Mouse (Mus musculus) gastrocnemius, postnatal 25 days (tissue): ENCODE data around the gene Patj. TPM values are rescaled to one million over a fixed set of nuclear protein-coding genes. Genes with fewer than 3 reads are reported as not detected.

ENCODE experiments used
- DNase-seq: peaks from one replicate; pipeline ENCODE4 v3.0.0; 2022
- total RNA-seq, 2 experiments: library from RNA; stranded (reverse); gene quantifications; 1 replicate in 1 of 2; 2 replicates in 1 of 2; pipeline ENCODE4 v1.2.3; 2021

Patj gene
- total RNA-seq, 2 experiments from 2014 or later, result 1.6 to 2.6 TPM

DNA sequence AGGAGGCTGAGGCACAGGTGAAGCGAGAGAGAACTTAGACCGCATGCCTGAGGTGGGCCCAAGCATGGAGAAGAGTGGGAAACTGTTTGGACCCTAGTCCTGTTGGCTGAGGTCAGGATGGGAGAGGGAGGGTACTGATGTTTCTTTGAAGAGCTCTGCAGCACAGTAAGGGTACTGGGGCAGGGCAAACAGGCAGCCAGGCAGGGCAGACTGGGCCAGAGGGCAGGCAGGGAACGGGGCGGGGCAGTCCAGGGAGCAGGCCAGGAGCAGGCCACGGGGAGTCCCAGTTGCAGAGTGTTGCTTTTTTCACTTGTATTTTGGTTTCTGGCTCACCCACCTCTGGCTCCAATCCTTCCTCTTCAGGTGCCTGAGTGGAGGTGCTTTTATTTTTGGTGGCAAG, 114.4 kb downstream of the Patj start:
- DNase-seq, result no peak

GRCm38 (mm10) chr4:98511296-98511695, 115.7 kb downstream of the Patj start:
- DNase-seq, result no peak

DNA sequence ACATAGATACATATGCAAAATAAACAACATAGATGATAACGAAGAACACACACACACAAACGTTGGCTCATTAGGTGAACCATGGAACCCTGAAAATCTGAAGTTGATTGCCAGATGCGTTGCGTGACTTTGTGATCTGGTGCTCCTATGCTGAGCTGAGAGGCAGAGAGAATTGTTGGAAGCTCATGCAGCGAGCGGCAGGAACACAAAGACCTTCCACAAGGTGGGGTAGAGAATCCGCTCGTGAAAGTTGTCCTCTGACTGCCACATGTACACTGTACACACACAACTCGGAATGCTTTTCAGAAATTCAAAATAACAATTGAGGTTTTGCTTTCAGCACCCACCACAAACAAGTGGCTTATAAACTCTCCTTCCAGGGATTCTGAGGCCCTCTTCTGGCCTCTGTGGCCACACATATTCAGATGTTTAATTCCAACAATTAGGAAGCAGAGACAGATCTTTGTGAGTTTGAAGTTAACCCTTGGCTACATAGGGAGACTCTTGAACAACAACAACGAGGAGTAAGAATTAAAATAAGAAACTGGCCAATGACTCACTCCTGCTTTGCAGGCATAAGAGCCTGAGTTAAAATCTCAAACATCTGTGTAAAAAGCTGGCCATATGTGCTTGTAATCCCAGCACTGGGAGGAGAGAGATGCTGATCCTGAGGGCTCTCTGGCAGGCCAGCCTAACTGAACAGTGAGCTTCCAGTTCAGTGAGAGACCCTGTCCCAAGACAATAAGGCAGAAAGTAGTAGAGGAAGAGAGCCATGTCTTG, 116.6 kb downstream of the Patj start:
- no peak for DNase-seq

- no peak for DNase-seq
These were observed 124.9 kb downstream of the Patj start for GRCm38 (mm10) chr4:98520492-98520891.

DNA sequence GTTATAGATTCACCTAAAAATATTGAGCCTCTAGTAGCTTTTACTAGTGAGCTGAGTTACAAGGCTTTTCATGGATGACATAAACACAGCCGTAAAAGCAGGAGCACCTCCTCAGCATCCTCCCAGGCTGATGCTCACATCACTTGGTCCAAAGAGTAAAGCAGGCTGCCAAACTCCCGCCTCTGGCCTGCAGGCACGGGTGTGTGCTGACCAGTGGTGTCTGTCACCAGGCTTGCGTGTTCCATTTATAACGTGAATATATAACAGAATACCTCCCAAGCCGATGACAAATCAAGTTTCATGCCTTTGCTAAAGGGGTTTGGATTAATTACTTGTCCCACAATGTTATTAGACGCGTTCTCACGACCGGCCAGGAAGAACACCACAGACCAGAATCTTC, 128.9 kb downstream of the Patj start:
- no peak for DNase-seq

- no peak for DNase-seq
These were observed 139.9 kb downstream of the Patj start for GRCm38 (mm10) chr4:98535446-98535845.

- DNase-seq, result no peak
These were observed 146.0 kb downstream of the Patj start for GRCm38 (mm10) chr4:98541591-98541990.

GRCm38 (mm10) chr4:98543001-98543400, 147.4 kb downstream of the Patj start:
- no peak for DNase-seq

DNA sequence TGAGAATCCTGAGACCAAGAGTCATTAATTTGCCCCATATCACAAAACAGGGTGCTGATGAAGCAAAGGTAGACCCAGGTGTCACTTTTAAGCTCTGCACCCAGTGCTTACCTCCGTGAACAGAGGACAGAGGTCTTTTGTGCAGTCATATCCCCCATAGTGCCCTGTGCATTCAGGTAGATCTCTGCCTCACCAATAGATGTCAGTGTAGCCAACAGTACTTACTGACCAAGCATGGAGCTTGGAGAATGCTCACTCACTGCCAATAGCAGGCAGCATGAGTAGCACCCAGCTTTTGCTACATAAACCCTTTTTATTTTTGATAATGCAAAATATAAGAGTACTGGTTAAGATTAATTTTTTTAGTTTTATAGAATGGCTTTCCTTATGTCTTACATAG, 149.8 kb downstream of the Patj start:
- no peak for DNase-seq

GRCm38 (mm10) chr4:98546456-98547176, 151.0 kb downstream of the Patj start:
- DNase-seq, result no peak

DNA sequence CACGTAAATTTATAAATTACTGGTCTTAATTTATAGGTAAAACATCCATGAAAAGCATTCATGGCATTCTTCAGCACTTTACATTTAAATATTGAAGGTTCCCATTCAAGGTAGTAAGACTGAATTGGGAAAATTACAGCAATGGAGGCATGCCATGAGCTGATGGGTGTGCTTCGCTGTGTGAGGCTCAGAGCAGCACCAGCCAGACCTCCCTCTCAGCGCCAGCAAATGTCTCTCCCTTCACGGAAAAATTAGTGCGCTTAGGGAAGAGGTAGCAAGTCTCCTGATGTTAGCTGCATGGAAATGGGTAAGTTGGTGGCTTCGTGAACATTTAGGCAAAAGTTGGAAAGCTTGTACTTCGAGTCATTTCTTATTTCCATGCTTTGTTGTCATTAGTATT, 153.9 kb downstream of the Patj start:
- no peak for DNase-seq

DNA sequence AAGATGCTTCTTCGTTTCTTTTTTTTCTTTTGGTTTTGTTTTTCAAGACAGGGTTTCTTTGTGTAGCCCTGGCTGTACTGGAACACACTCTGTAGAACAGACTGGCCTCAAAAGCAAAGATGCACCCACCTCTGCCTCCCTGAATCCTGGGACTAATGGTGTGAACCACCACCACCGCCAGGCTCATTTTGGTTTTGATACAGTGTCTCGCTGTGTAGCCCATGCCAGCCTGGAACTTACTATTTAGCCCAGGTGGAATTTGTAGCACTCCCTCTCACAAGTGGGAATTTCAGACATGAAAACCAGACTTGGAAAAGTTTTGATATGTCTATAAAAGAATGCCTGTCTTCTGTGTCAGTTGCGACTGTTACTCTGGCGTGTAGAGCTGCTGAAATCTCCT, 154.5 kb downstream of the Patj start:
- DNase-seq, result no peak

- no peak for DNase-seq
These were observed 160.1 kb downstream of the Patj start for GRCm38 (mm10) chr4:98555666-98556065.

GRCm38 (mm10) chr4:98556449-98556848, 160.9 kb downstream of the Patj start:
- DNase-seq, result no peak

DNA sequence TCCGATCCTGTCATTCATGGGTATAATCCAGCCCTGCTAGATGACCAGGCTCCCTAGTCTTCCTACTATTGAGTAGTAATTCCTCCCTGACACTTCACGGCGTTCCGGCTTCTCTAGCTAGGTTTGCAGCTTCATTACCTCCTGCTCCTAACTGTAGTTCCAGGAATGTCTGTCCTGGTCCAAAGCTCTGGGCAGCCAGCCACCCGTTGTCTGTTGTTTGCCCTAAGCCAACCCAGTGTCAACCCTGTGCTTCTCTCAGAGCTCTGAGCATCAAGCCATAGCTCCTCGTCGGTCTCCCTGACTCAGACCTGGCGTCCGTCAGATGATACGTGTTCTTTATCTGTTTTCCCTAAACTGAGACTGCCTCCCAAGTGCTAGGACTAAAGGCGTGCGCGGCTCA, 161.6 kb downstream of the Patj start:
- DNase-seq, result no peak

DNA sequence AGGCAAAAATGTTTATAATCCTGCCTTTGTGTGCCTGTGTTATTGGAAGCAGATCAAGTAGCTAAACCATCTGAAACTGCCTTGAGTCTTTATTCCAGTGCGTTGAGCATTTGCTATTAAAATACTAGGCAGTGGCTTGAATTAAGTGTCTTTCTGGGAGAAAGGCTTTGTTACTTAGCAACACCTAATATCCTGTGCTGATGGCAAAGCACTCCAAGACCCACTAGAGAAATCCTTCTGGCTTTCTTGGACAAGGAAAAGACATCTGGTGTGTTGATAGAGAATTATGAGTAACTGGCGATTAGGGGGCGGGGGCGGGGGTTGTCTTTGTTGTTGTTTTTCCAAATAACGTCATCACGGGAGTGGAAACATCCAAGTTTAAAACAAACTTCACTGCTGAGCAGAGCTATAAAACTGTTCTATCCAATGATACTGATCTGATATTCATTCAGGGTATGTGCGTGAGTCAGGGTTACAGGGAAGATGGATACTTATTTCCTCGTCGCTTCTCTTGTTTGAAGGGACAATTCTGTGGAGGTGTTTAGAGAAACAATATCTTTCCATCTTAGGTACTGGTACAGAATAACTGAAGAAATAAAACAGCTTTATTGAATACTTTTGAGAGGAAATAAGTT, 164.7 kb downstream of the Patj start:
- no peak for DNase-seq

GRCm38 (mm10) chr4:98563082-98563481, 167.5 kb downstream of the Patj start:
- no peak for DNase-seq

DNA sequence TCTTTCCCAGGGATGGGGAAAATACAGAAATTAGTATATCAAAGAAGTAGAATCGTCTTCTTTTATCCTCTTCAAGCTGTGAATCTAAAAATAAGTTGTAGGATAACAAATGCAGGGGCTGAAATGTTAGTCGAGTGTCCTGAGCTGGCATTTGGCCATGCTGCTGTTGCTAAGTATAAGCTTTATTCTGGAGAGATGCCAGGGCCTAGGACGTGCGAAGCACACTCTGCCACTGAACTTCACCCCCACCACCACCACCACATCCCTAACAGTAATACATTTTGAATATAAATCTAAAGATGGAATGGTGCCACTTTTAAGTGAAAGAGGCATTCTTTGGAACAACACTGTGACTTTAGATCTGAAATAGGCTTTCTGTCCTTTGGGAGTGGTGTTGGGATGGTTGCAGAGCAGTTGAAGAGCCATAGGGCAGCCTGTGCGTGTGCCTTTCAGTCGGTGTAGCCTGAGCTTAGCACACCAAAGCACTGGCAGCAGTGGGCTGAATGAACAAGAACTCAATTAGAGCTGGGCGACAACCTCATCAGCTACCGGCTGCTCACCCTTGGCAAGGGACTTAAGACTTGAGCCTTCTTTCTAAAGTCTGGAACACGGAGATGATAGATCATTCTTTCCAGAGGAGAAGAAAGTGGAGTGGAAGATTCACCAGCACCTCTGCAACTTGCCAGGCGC, 168.1 kb downstream of the Patj start:
- no peak for DNase-seq

DNA sequence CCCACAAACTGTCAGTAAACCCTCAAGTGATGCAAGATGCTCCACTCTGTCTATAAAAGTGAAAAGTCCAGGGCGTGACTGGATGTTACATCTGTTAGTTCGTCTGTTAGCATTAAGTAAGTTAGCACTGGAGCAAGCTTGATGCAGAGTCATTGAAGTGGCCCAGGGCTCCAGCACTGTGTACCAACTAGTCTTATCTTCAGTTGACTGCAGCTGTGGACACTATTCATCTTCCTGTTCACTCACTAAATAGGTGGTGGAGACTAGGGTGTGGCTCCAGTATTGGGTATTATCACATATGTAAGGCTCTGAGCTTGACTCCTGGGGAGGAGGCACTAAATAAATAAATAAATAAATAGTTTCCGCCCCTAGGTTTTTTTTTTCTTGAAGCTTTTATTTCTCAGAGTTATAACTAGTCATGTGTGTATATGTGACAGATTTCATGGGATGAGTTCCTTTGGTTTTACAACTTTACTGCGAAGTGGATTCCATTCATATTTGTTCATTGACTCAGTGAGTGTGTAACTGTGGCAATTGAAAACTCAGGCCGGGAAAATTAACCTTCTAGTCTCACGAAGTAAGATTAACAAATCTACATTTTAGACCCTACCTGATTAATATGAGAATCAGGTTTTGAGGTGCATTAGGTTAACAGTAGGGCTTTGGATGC, 168.7 kb downstream of the Patj start:
- DNase-seq, result no peak

GRCm38 (mm10) chr4:98566741-98567140, 171.2 kb downstream of the Patj start:
- DNase-seq, result no peak

DNA sequence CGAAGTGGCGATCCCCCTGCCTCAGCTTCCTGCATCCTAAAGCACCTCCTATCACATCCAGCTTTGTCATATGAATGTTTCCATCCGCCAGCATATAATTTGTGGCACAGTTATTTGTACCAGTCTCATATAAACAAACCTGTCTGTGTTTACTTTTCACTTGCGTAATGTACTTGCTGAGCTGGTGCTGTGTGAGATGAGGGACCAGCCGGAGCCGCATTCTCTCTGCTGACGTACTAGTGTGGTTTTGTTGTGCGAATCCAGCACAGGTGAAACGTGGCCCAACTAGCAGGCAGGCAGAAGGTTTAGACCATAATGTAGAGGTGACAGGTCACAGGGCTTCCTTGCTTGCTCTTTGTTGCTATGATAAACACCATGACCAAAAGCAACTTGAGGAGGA, 171.9 kb downstream of the Patj start:
- no peak for DNase-seq

DNA sequence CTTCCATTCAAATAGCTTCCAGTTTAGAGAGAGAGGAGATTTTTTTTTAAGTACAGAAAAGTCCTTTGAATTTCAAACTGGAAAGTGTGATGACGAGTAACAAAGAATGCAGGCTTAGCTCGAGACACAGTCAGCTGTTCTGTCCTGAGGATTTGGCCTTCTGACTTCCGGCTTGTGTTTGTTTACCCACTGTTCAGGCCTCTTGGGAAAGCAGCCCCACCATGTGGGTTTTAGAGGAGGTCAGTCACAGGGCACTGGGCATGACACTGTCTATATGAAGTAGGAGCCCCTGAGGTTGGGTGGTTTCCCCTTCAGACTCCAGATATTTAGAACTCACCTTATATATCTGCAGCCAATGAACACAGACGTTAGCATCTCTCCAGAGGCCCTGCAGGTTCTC, 174.3 kb downstream of the Patj start:
- no peak for DNase-seq
